Mouse (Mus musculus) lung, postnatal 0 days (tissue): ENCODE measurements around the gene Zfp3. TPM values are rescaled to one million over a fixed set of nuclear protein-coding genes. Genes with fewer than 3 reads are reported as not detected.

Source experiments
- ATAC-seq: fragments of 200-750 bp; cut with Nextera tagmentation; 2 replicates; pipeline ENCODE4 v1.8.0; 2017; ENCODE audit warnings: moderate library complexity
- DNase-seq: peaks from one replicate; pipeline ENCODE4 v3.0.0-alpha.2; 2016; ENCODE audit warnings: low spot score
- H3K27ac ChIP-seq: fragments of 300-500 bp; sonication (generic); 2 replicates; pipeline ENCODE4 v1.5.1; 2014; ENCODE audit warnings: antibody characterized with exemption, mild to moderate bottlenecking, low read length, mixed read lengths
- H3K27me3 ChIP-seq: fragments of 300-500 bp; sonication (generic); replicated peaks from 2 replicates; pipeline ENCODE4 v1.6.1; 2014; ENCODE audit warnings: low read length, mixed read lengths; ENCODE audit not compliant: insufficient read depth
- H3K36me3 ChIP-seq: fragments of 300-500 bp; sonication (generic); 2 replicates; pipeline ENCODE4 v1.6.1; 2014; ENCODE audit warnings: low read length, mixed read lengths; ENCODE audit not compliant: insufficient read depth
- H3K4me1 ChIP-seq: fragments of 300-500 bp; sonication (generic); 2 replicates; pipeline ENCODE4 v1.6.1; 2014; ENCODE audit warnings: antibody characterized with exemption, low read depth, low read length, mixed read lengths; ENCODE audit not compliant: insufficient read depth
- H3K4me2 ChIP-seq: fragments of 300-500 bp; sonication (generic); replicated peaks from 2 replicates; pipeline ENCODE4 v1.6.1; 2014; ENCODE audit warnings: low read depth, mild to moderate bottlenecking, low read length, moderate library complexity, mixed read lengths
- H3K4me3 ChIP-seq: fragments of 300-500 bp; sonication (generic); 2 replicates; pipeline ENCODE4 v1.5.1; 2014; ENCODE audit warnings: low read depth, low read length
- H3K9ac ChIP-seq: fragments of 300-500 bp; sonication (generic); replicated peaks from 2 replicates; pipeline ENCODE4 v1.6.1; 2014; ENCODE audit warnings: low read depth, mild to moderate bottlenecking
- H3K9me3 ChIP-seq: fragments of 300-500 bp; sonication (generic); 2 replicates; pipeline ENCODE4 v1.6.1; 2016; ENCODE audit warnings: low read length, mixed read lengths
- CTCF ChIP-seq: IDR thresholded peaks from 2 replicates; pipeline ENCODE4 v1.5.1; 2016; ENCODE audit warnings: antibody characterized with exemption, mild to moderate bottlenecking
- EP300 ChIP-seq: IDR thresholded peaks from 2 replicates; pipeline ENCODE4 v1.6.1; 2016; ENCODE audit warnings: antibody characterized with exemption, mild to moderate bottlenecking, control low read depth
- WGBS: fragments of 180-500 bp; shearing (Covaris S2); extraction: QIAGEN DNeasy Blood & Tissue Kit; methylation state at CpG from one replicate; pipeline ENCODE4 v1.1.7; 2014; 5-methylcytosine and 5-hydroxymethylcytosine counted together
- polyA plus RNA-seq: library from polyadenylated mRNA; unstranded; fragments of >200 nt; fragmentation: Nextera tagmentation; extraction: Ambion mirVana; gene quantifications from 2 replicates; pipeline ENCODE4 v1.2.1, GENCODE M21; 2015

Zfp3 gene
- 3.5 and 3.6 TPM in 2 replicates for polyA plus RNA-seq

DNA sequence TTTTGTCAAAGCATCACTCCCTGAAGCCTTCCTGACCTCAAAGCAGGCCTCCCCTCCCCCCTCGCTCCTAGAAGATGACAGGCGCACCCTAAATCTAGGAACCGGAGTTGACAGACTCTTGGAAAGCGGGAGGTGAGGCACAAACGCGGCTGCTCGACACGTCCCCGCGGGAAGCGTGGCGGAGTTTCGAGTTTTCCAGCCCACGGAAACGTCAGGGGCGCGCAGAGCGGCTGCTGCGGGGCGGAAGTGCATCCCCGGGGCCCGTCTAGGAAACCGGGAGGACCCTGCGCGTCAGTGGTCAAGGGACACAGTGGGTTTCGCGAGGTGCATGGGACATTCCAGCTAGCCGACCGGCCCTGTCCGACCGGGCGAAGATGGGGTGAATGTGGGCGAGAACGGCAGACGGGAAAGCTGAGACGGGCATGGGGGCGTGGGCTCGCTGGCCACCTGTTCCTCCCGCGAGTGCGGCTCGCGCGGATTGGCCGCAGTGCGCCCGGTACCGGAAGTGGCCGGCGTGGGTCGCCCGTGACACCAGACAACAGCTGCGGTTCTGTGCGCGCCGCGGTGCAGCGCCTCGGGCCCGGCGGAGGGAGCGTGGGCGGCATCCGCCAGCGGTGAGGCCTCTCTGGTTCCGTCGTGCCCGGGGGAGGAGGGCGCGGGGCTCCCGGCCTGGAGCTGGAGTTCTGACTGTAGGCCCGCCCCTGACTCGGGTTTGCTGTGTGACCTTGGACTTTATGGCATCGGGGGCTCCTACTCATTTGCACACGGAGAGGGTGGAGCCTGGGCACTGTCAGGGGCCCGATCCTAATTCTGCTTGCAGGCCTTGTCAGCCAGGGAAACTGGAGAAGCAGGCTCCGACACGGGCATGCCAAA, at the start of gene Zfp3:
Gene Zfp3, plus strand, starts transcription at position 274 of the 873 bp plus-strand sequence.
- peak within 1 kb of the TSS; percentile 46 for H3K9ac ChIP-seq
- TF ChIP-seq EP300: no peak
- TF ChIP-seq CTCF: peak; percentile 33; the same call in 1 of the 2 replicates
- peak within 1 kb of the TSS; percentile 69; the same call in 1 of the 2 replicates for H3K27ac ChIP-seq
- under 1% methylated on average over 72 of the region's 78 CpGs for WGBS
- ATAC-seq (peak; percentile 91), DNase-seq (peak; percentile 79)
- no peaks in the 10 kb centered on the region for H3K27me3 ChIP-seq
- peak within 1 kb of the TSS; percentile 71 for H3K4me2 ChIP-seq
- H3K9me3 ChIP-seq: no peaks in the 10 kb centered on the region
- no peaks in the 10 kb centered on the region for H3K4me1 ChIP-seq
- H3K36me3 ChIP-seq: no peaks in the 10 kb centered on the region
- peak within 1 kb of the TSS; percentile 63 for H3K4me3 ChIP-seq

DNA sequence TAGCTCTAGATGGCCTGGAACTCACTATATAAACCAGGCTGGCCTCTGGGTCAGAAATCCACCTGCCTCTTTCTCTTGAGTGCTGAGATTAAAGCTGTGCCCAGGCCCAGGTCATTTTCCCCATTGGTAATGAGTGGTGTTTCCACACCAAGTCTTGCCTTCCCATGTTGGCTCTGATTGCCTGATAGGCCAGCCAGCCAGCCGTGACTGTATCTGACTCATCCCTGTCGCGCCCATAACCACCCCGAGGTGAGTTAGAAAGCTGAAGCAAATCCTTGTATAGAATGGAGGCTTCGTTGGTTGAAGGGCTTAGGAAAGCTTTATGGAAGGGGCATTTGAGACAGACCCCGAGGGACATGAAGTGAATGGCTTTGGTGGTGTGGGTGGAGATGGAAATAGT, 48.2 kb upstream of the Zfp3 start:
- Histone ChIP-seq H3K4me3 (no peak overlapping the region), H3K9me3 (no peaks in the 10 kb centered on the region), H3K4me1 (no peaks in the 10 kb centered on the region), H3K9ac (no peak overlapping the region), H3K27me3 (no peaks in the 10 kb centered on the region), H3K4me2 (no peak overlapping the region), H3K27ac (no peak overlapping the region), H3K36me3 (peaks cover 19% of the 10 kb centered on the region)
- ATAC-seq: no peak
- WGBS: 89% methylated on average over 6 of the region's 6 CpGs
- no peak for TF ChIP-seq EP300
- no peak for DNase-seq

DNA sequence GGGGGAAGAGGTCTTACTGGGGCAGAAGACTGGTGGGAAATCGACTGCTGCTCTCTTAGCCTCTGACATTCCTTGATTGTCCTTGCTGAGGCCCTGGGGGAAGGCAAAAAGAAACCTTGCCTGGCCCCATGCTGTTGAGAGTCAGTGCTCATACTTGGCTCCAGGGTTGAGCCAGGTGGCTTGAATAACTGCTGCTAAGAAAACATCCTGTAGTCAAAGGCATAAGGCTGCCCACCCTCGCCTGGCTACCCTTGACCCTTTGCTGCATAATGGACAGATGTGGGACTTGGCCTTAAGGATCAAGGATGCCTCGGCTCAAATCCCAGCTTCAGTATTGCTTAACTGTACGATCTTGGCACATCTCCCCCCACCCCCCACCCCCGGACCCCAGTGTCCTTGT, 45.5 kb upstream of the Zfp3 start:
- H3K27ac ChIP-seq: no peak overlapping the region
- H3K9ac ChIP-seq: no peak overlapping the region
- peaks cover 13% of the 10 kb centered on the region for H3K36me3 ChIP-seq
- no peaks in the 10 kb centered on the region for H3K9me3 ChIP-seq
- WGBS: 67% methylated on average over 5 of the region's 5 CpGs
- ATAC-seq (no peak), DNase-seq (no peak)
- H3K4me2 ChIP-seq: no peak overlapping the region
- H3K4me3 ChIP-seq: no peak overlapping the region
- H3K4me1 ChIP-seq: no peaks in the 10 kb centered on the region
- no peak for TF ChIP-seq EP300
- TF ChIP-seq CTCF: no peak
- no peaks in the 10 kb centered on the region for H3K27me3 ChIP-seq

DNA sequence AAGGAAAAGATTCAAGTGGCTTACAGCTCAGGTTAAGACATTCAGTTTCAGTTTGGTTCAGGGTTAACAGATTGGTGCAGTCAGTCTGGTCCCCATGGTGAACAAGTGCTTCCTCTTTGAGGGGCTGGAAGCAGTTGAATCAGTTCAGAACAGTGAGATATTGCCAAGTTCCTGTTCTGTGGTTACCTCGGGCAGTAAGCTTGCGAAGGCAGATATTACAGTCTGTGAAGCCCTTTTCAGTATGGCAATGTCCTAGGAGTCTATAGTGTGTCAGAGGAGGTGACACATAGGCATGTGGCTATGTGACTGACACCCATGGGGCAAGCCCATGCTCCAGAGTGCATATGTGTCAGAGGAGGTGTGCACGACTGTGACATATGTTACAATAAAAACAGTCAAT, 43.4 kb upstream of the Zfp3 start:
- H3K9ac ChIP-seq: no peak overlapping the region
- H3K4me3 ChIP-seq: no peak overlapping the region
- no peaks in the 10 kb centered on the region for H3K27me3 ChIP-seq
- no peaks in the 10 kb centered on the region for H3K9me3 ChIP-seq
- TF ChIP-seq EP300 (no peak), CTCF (no peak)
- H3K4me2 ChIP-seq: no peak overlapping the region
- ATAC-seq: peak; percentile 50
- no peak overlapping the region for H3K27ac ChIP-seq
- peaks cover 31% of the 10 kb centered on the region for H3K36me3 ChIP-seq
- WGBS: 77% methylated on average over 3 of the region's 3 CpGs
- peak; percentile 52 for DNase-seq
- no peaks in the 10 kb centered on the region for H3K4me1 ChIP-seq

DNA sequence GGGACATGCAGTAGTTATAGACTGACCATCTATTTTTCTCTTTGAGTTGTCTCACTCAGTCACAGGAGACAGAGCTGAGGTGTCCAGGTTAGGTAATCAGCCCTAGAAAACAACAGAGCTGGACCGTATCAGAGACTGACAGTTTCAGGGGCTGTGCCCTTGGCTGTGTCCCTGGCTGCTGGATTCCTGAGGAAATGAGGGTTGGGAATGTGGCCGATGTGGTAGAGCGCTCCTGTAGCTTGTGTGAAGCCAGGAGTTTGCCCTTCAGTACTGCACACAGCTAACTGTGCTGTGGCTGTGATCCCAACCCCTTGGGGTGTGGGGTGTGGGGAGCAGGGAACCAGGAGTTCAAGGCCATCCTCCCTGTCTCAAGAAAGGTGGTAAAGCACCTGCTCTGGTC, 42.9 kb upstream of the Zfp3 start:
- H3K36me3 ChIP-seq: peaks cover 31% of the 10 kb centered on the region
- 88% methylated on average over 3 of the region's 3 CpGs for WGBS
- H3K9me3 ChIP-seq: no peaks in the 10 kb centered on the region
- H3K4me1 ChIP-seq: no peaks in the 10 kb centered on the region
- no peak overlapping the region for H3K4me2 ChIP-seq
- H3K4me3 ChIP-seq: no peak overlapping the region
- TF ChIP-seq EP300 (no peak), CTCF (no peak)
- no peak overlapping the region for H3K9ac ChIP-seq
- H3K27me3 ChIP-seq: no peaks in the 10 kb centered on the region
- DNase-seq (no peak), ATAC-seq (no peak)
- no peak overlapping the region for H3K27ac ChIP-seq

DNA sequence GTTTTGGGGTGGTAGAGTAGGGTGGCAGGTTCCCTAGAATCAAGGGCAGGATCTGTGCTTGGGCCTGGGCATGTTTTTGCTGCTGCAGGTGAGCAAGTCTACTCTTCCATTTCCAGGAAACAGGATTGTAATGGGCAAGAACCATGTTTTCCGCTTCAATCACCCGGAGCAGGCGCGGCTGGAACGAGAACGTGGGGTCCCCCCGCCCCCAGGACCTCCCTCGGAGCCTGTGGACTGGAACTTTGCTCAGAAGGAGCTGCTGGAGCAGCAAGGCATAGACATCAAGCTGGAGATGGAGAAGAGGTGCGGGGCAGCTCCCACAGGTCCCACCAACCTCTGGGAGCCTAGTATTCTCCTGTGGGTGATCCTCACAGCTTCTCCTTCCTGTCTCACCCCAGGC, 39.3 kb upstream of the Zfp3 start:
- H3K27me3 ChIP-seq: no peaks in the 10 kb centered on the region
- ATAC-seq (no peak), DNase-seq (no peak)
- no peak overlapping the region for H3K9ac ChIP-seq
- no peak overlapping the region for H3K4me2 ChIP-seq
- no peaks in the 10 kb centered on the region for H3K4me1 ChIP-seq
- no peaks in the 10 kb centered on the region for H3K9me3 ChIP-seq
- no peak overlapping the region for H3K4me3 ChIP-seq
- WGBS: 93% methylated on average over 9 of the region's 9 CpGs
- peaks cover 41% of the 10 kb centered on the region for H3K36me3 ChIP-seq
- TF ChIP-seq EP300 (no peak), CTCF (no peak)
- H3K27ac ChIP-seq: no peak overlapping the region
